Mouse (Mus musculus): Measurements from ENCODE around the gene Sptan1. TPM values are rescaled to one million over a fixed set of nuclear protein-coding genes. Genes with fewer than 3 reads are reported as not detected.

The Sptan1 gene
- polyA plus RNA-seq, 1 experiment from 2014 or later: 66.0 TPM

DNA sequence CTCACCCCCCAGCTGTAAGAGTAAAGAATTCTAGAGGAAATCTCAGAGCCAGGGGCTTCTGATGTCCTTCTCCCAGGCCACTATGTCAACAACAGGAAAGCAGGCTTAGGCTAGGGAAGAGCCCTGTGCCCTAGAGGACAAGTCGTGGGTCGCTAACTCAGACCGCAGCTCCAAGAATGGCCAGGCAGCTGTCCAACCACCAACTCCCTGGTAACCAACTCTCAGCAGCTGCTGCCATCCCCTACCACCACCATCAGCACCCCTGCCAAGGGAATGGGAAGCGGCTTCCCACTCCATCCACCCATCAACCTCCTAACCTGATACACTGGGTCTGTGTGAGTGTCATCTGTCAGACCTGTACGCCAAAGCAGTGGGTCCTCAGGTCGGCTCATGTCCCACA is 67.6 kb downstream of the Sptan1 start:
- no peak overlapping the region for H3K4me3 ChIP-seq (ENCODE audit: low read length)
- 70% methylated on average over 6 of the region's 6 CpGs for WGBS
- H3K4me2 ChIP-seq (ENCODE audit: low read depth, low read length): no peak overlapping the region
- no peak overlapping the region for H3K27ac ChIP-seq (ENCODE audit: low read length)
- H3K9ac ChIP-seq (ENCODE audit: low read depth, low read length): no peak overlapping the region
- no peaks in the 10 kb centered on the region for H3K9me3 ChIP-seq (ENCODE audit: control insufficient read depth, low read length)
- no peak for ATAC-seq
- no peaks in the 10 kb centered on the region for H3K27me3 ChIP-seq (replicated peaks; ENCODE audit: control insufficient read depth, insufficient read depth, low read length)
- H3K36me3 ChIP-seq (ENCODE audit: control insufficient read depth, insufficient read depth, low read length): peaks cover 27% of the 10 kb centered on the region
- no peaks in the 10 kb centered on the region for H3K4me1 ChIP-seq (ENCODE audit: control insufficient read depth, insufficient read depth, low read length)

DNA sequence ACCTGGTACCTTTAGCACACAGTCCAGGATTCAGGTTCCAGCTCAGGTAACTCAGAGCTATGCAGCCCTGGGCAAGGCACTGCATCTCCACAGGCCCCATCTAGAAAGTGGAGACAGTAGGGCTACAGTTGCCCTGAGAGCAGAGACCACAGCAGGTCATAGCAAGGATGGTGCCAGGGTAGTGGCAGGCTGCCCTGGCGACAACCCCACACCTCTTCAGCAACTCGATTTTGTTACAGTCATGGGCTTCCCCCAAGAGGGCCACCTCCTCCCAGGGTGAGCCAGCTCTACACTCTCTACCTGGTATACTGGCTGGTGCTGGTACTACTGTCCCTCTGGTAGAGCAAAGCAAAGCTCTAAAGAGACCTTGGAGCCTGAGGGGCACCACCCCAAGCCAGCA is 72.4 kb downstream of the Sptan1 start:
- no peak for ATAC-seq
- no peak overlapping the region for H3K4me2 ChIP-seq (ENCODE audit: low read depth, low read length)
- no peaks in the 10 kb centered on the region for H3K27me3 ChIP-seq (replicated peaks; ENCODE audit: control insufficient read depth, insufficient read depth, low read length)
- no peaks in the 10 kb centered on the region for H3K9me3 ChIP-seq (ENCODE audit: control insufficient read depth, low read length)
- no peak overlapping the region for H3K9ac ChIP-seq (ENCODE audit: low read depth, low read length)
- WGBS: 87% methylated on average over 2 of the region's 2 CpGs
- no peak overlapping the region for H3K4me3 ChIP-seq (ENCODE audit: low read length)
- no peak overlapping the region for H3K27ac ChIP-seq (ENCODE audit: low read length)
- H3K4me1 ChIP-seq (ENCODE audit: control insufficient read depth, insufficient read depth, low read length): no peaks in the 10 kb centered on the region
- no peaks in the 10 kb centered on the region for H3K36me3 ChIP-seq (ENCODE audit: control insufficient read depth, insufficient read depth, low read length)

DNA sequence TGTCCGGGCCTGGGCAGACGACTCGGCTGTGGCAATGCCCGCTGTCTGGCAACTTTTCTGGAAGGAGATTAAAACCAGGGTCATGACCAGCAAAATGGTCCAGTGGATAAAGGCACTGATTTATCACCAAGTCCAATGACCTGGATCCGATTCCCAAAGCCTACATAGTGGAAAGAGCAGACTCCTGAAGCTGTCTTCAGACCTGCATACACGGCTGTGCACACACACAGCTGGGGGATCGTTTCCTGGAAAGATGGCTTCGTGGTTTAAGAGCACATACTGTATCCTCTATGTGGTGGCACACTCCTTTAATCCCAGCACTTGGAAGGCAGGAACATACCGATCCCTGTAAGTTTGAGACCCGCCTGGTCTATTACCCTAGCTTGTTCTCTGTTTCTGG is 73.0 kb downstream of the Sptan1 start:
- no peaks in the 10 kb centered on the region for H3K27me3 ChIP-seq (replicated peaks; ENCODE audit: control insufficient read depth, insufficient read depth, low read length)
- H3K4me2 ChIP-seq (ENCODE audit: low read depth, low read length): no peak overlapping the region
- H3K4me3 ChIP-seq (ENCODE audit: low read length): no peak overlapping the region
- H3K9ac ChIP-seq (ENCODE audit: low read depth, low read length): no peak overlapping the region
- H3K9me3 ChIP-seq (ENCODE audit: control insufficient read depth, low read length): no peaks in the 10 kb centered on the region
- no peaks in the 10 kb centered on the region for H3K36me3 ChIP-seq (ENCODE audit: control insufficient read depth, insufficient read depth, low read length)
- H3K4me1 ChIP-seq (ENCODE audit: control insufficient read depth, insufficient read depth, low read length): no peaks in the 10 kb centered on the region
- WGBS: 97% methylated on average over 10 of the region's 10 CpGs
- no peak overlapping the region for H3K27ac ChIP-seq (ENCODE audit: low read length)
- no peak for ATAC-seq

DNA sequence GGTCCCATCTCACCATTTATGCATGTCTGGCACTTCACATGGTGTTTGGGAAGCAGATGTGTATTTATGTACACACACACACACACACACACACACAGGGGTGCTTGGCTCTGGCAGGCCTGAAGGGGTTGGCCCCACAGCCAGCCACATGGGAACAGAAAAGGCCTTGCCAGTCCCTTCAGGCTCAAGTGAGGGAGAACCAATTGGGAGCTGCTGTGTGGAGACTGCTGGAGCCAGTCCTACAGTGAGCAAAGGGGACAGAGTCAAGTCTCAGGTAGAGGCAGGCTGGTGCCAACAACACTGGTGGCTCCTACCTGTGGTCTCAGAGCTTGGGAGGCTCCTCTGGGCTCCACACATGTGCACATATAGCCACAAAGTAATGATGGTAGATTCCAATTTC is 74.3 kb downstream of the Sptan1 start:
- Histone ChIP-seq H3K9me3 (ENCODE audit: control insufficient read depth, low read length) (no peaks in the 10 kb centered on the region), H3K27me3 (replicated peaks; ENCODE audit: control insufficient read depth, insufficient read depth, low read length) (no peaks in the 10 kb centered on the region), H3K4me3 (ENCODE audit: low read length) (no peak overlapping the region), H3K4me2 (ENCODE audit: low read depth, low read length) (no peak overlapping the region), H3K36me3 (ENCODE audit: control insufficient read depth, insufficient read depth, low read length) (no peaks in the 10 kb centered on the region), H3K27ac (ENCODE audit: low read length) (no peak overlapping the region), H3K9ac (ENCODE audit: low read depth, low read length) (no peak overlapping the region), H3K4me1 (ENCODE audit: control insufficient read depth, insufficient read depth, low read length) (no peaks in the 10 kb centered on the region)
- no peak for ATAC-seq

DNA sequence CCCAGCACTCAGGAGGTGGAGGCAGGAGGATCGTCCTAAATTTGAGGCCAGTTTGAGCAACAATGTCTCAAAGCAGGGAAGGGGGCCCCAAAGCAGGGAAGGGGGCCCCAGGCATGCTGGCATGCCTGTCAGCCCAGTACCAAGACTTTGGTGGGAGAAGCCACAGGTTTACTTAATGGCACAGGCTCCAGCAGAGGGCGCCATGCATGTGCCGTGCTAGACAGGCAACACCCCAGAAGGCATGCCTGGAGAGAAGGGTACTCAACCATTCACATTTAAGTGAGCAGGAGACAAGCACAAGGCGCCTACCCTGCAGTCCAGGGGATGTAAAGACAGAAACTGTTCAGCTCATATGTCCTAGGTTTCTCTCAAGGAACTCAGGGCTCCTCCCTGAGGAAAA is 77.1 kb downstream of the Sptan1 start:
- Histone ChIP-seq H3K9ac (ENCODE audit: low read depth, low read length) (peak overlapping the region; percentile 35; the same call in 1 of the 2 replicates), H3K4me1 (ENCODE audit: control insufficient read depth, insufficient read depth, low read length) (no peaks in the 10 kb centered on the region), H3K4me3 (ENCODE audit: low read length) (no peak overlapping the region), H3K9me3 (ENCODE audit: control insufficient read depth, low read length) (no peaks in the 10 kb centered on the region), H3K27ac (ENCODE audit: low read length) (no peak overlapping the region), H3K36me3 (ENCODE audit: control insufficient read depth, insufficient read depth, low read length) (no peaks in the 10 kb centered on the region), H3K4me2 (ENCODE audit: low read depth, low read length) (no peak overlapping the region), H3K27me3 (replicated peaks; ENCODE audit: control insufficient read depth, insufficient read depth, low read length) (no peaks in the 10 kb centered on the region)
- WGBS: 11% methylated on average over 4 of the region's 4 CpGs
- peak; percentile 49; the same call in 1 of the 2 replicates for ATAC-seq

DNA sequence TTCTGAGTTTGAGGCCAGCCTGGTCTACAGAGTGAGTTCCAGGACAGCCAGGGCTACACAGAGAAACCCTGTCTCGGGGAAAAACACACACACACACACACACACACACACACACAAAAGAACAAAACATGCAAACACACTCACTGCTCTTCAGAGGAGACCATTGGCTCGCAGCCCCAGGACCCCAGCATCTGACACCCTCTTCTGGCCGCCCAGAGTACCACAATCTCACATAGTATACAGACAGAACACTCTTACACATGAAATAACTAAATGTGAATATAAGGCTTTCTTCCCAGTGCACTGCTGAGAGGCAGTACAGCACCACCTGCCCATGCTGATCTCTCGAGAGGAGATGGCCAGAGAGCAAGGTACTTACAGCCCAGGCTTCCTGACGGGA is 79.2 kb downstream of the Sptan1 start:
- Histone ChIP-seq H3K4me1 (ENCODE audit: control insufficient read depth, insufficient read depth, low read length) (no peaks in the 10 kb centered on the region), H3K27ac (ENCODE audit: low read length) (no peak overlapping the region), H3K4me2 (ENCODE audit: low read depth, low read length) (no peak overlapping the region), H3K4me3 (ENCODE audit: low read length) (no peak overlapping the region), H3K9ac (ENCODE audit: low read depth, low read length) (no peak overlapping the region), H3K27me3 (replicated peaks; ENCODE audit: control insufficient read depth, insufficient read depth, low read length) (no peaks in the 10 kb centered on the region), H3K36me3 (ENCODE audit: control insufficient read depth, insufficient read depth, low read length) (no peaks in the 10 kb centered on the region), H3K9me3 (ENCODE audit: control insufficient read depth, low read length) (no peaks in the 10 kb centered on the region)
- WGBS: 82% methylated on average over 5 of the region's 5 CpGs
- no peak for ATAC-seq

DNA sequence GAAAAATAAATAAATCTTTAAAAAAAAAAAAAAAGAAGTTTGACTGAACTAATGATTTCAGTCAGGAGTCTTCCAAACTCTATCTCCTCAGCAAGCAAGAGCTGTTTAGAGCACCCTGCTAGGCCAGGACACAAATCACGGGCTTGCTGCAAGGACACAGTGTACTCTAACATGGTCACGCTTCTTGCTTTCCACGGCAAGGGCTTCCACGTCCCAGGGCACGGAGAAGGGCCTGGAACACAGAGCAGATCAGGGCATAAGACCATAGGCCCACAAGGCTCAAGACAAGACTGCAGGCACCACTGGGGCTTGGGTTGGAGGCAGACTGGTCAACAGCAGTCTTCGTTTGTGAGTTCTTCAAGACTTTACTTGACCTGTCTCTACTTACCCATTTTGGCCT is 81.8 kb downstream of the Sptan1 start:
- Histone ChIP-seq H3K4me2 (ENCODE audit: low read depth, low read length) (no peak overlapping the region), H3K9ac (ENCODE audit: low read depth, low read length) (no peak overlapping the region), H3K4me1 (ENCODE audit: control insufficient read depth, insufficient read depth, low read length) (no peaks in the 10 kb centered on the region), H3K27me3 (replicated peaks; ENCODE audit: control insufficient read depth, insufficient read depth, low read length) (no peaks in the 10 kb centered on the region; the same call in 1 of the 2 replicates), H3K27ac (ENCODE audit: low read length) (no peak overlapping the region), H3K4me3 (ENCODE audit: low read length) (no peak overlapping the region), H3K36me3 (ENCODE audit: control insufficient read depth, insufficient read depth, low read length) (no peaks in the 10 kb centered on the region), H3K9me3 (ENCODE audit: control insufficient read depth, low read length) (no peaks in the 10 kb centered on the region)
- WGBS: 96% methylated on average over 6 of the region's 6 CpGs
- no peak for ATAC-seq

DNA sequence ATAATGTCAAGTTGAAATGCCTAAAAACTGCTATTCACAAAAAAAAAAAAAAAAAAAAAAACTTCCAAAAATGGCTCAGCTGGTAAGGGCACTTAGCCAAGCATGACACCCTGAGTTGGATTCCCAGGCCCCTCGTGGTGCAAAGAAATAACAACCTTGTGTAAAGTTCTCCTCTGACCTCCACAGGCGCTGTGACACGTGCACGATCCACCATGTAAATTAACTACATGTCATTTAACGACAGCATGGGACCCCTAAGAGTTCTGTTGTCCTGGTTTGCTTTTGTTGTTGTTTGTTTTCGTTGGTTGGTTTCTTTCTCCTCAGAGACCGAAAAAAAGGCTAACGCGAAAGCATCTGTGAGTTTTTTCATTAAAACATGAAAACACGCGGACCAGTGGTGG is 82.7 kb downstream of the Sptan1 start:
- 56% methylated on average over 11 of the region's 11 CpGs for WGBS
- Histone ChIP-seq H3K36me3 (ENCODE audit: control insufficient read depth, insufficient read depth, low read length) (no peaks in the 10 kb centered on the region), H3K27ac (ENCODE audit: low read length) (peak overlapping the region; percentile 31), H3K9ac (ENCODE audit: low read depth, low read length) (peak overlapping the region; percentile 76), H3K4me1 (ENCODE audit: control insufficient read depth, insufficient read depth, low read length) (no peaks in the 10 kb centered on the region), H3K4me2 (ENCODE audit: low read depth, low read length) (peak overlapping the region; percentile 64), H3K27me3 (replicated peaks; ENCODE audit: control insufficient read depth, insufficient read depth, low read length) (no peaks in the 10 kb centered on the region; the same call in 1 of the 2 replicates), H3K4me3 (ENCODE audit: low read length) (peak overlapping the region; percentile 70), H3K9me3 (ENCODE audit: control insufficient read depth, low read length) (no peaks in the 10 kb centered on the region)
- no peak for ATAC-seq

DNA sequence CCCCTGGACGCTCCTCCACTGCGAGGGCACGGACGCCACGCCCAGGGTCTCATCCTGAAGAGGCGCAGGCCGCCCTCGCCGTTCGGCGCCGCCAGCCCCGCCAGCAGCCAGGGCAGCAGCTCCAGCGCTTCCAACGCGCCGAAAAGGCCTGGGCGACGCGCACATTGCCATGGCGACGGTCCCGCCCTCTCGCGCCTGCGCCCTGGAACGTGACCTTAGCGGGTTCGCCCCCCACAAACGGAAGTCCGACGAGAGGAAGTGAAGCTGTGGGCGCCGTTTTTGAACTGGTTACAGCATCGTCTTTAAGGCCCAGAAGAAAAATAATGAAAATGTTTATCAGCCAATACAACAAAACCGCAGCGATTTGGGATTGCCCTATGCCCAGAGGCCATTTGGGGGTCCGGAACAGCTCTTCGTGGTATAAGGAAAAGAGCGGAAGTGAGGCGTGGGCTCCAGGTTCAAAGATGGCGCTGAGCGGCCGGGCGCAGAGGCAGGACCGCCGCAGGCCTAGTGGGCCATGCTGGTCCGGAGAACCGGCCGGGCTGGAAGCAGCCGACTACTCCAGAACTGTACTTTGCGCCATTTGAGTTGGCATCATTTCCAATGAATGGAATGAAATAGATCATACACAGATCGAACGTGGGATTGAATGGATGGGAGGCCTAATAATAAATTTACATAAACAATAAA is 83.5 kb downstream of the Sptan1 start, which contains the start of gene Wdr34:
TSS of gene Wdr34 (minus strand) at position 183 of the 690 bp plus-strand sequence.
- Histone ChIP-seq H3K36me3 (ENCODE audit: control insufficient read depth, insufficient read depth, low read length) (no peaks in the 10 kb centered on the region), H3K9ac (ENCODE audit: low read depth, low read length) (peak within 1 kb of the TSS; percentile 76), H3K4me1 (ENCODE audit: control insufficient read depth, insufficient read depth, low read length) (no peaks in the 10 kb centered on the region), H3K9me3 (ENCODE audit: control insufficient read depth, low read length) (no peaks in the 10 kb centered on the region), H3K27me3 (replicated peaks; ENCODE audit: control insufficient read depth, insufficient read depth, low read length) (no peaks in the 10 kb centered on the region; the same call in 1 of the 2 replicates), H3K4me3 (ENCODE audit: low read length) (peak within 1 kb of the TSS; percentile 70), H3K4me2 (ENCODE audit: low read depth, low read length) (peak within 1 kb of the TSS; percentile 64), H3K27ac (ENCODE audit: low read length) (peak within 1 kb of the TSS; percentile 94)
- ATAC-seq: peak; percentile 97
- under 1% methylated on average over 54 of the region's 54 CpGs for WGBS

DNA sequence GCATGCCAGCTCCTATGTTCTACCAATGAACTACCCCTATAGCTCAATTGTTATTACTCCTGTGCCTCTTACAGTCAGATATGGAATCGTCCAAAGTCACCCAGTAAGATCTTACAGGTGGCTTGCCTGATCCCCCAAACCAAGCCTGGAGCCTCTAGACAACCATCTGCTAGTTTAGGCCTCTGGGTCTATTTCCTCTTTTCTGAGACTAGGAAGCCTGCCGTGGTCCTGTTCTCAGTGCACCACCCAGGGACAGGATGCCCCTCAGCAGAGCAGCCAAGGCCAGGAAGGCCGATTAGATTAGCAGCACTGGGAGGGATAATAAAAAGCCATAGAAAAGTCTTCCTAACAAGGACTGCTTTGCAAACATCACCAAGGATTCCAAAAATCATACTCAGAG is 84.5 kb downstream of the Sptan1 start:
- no peak overlapping the region for H3K4me3 ChIP-seq (ENCODE audit: low read length)
- WGBS: 79% methylated on average over 3 of the region's 3 CpGs
- H3K9me3 ChIP-seq (ENCODE audit: control insufficient read depth, low read length): no peaks in the 10 kb centered on the region
- H3K27ac ChIP-seq (ENCODE audit: low read length): no peak overlapping the region
- no peaks in the 10 kb centered on the region for H3K4me1 ChIP-seq (ENCODE audit: control insufficient read depth, insufficient read depth, low read length)
- no peak overlapping the region for H3K4me2 ChIP-seq (ENCODE audit: low read depth, low read length)
- H3K9ac ChIP-seq (ENCODE audit: low read depth, low read length): no peak overlapping the region
- ATAC-seq: no peak
- no peaks in the 10 kb centered on the region; the same call in 1 of the 2 replicates for H3K27me3 ChIP-seq (replicated peaks; ENCODE audit: control insufficient read depth, insufficient read depth, low read length)
- H3K36me3 ChIP-seq (ENCODE audit: control insufficient read depth, insufficient read depth, low read length): no peaks in the 10 kb centered on the region
